Comparison of ENCODE assay signal across 10 mouse cellular contexts in genomic region chr1:139000675-139001379, GRCm38 (mm10). TPM values are rescaled to one million over a fixed set of nuclear protein-coding genes. Genes with fewer than 3 reads are reported as not detected.
DNase-seq lines count a peak whose midpoint lies in the region; ATAC-seq lines count a peak whose summit lies in the region.
"Had no signal": no experiment of that assay in that cellular context is flagged by ENCODE, and none has a peak within 500 bp of the region (broad histone marks: within the 10 kb centered on the region; RNA-seq: fewer than 3 reads in every experiment).

No protein-coding gene starts in this region.

- H3K27me3 ChIP-seq in neural tube, embryonic 11.5 days (ENCODE audit: control insufficient read depth, insufficient read depth, low read length), result no peaks in the 10 kb centered on the region
- peaks cover 19% of the 10 kb centered on the region for H3K27me3 ChIP-seq in midbrain, embryonic 13.5 days

- ATAC-seq in neural tube, embryonic 11.5 days (ENCODE audit: insufficient read depth, low FRiP score, low TSS enrichment), result peak; percentile 74
- peak; percentile 76 for ATAC-seq in granulocyte monocyte progenitor cell, adult 5-6 weeks (replicated peaks; ENCODE audit: poor library complexity, severe bottlenecking)
- ATAC-seq in midbrain, embryonic 13.5 days, result peak; percentile 92
- ATAC-seq: intestine, postnatal 0 days had no signal

- no peak overlapping the region for H3K9ac ChIP-seq in neural tube, embryonic 11.5 days (ENCODE audit: low read length)
- H3K9ac ChIP-seq in midbrain, embryonic 13.5 days (replicated peaks), result peak overlapping the region; percentile 42; the same call in 1 of the 2 replicates

- no peaks in the 10 kb centered on the region for H3K9me3 ChIP-seq in neural tube, embryonic 11.5 days (ENCODE audit: control insufficient read depth, low read length)
- H3K9me3 ChIP-seq in midbrain, embryonic 13.5 days, result no peaks in the 10 kb centered on the region

- WGBS in neural tube, embryonic 11.5 days, result 35% methylated on average over 9 of the region's 9 CpGs
- 6% methylated on average over 9 of the region's 9 CpGs for WGBS in midbrain, embryonic 13.5 days

- no peak overlapping the region for H3K4me3 ChIP-seq in neural tube, embryonic 11.5 days (ENCODE audit: low read depth, low read length)
- no peak overlapping the region for H3K4me3 ChIP-seq in midbrain, embryonic 13.5 days (replicated peaks)

- H3K27ac ChIP-seq in neural tube, embryonic 11.5 days (ENCODE audit: low read depth, low read length), result 0 out of 2 replicates have a peak overlapping the region, but pooled peaks have one; percentile 11
- H3K27ac ChIP-seq in midbrain, embryonic 13.5 days, result peak overlapping the region; percentile 77

- intact Hi-C loops in gastrocnemius, postnatal 14 days (cut with DNase I; ENCODE audit: low total_unique reads), result no loop called here

- DNase-seq in neural tube, embryonic 11.5 days (ENCODE audit: low spot score), result peak; percentile 29
- no peak for DNase-seq in neural tube, embryonic 10.5 days (ENCODE audit: extremely low spot score, low spot score)
- DNase-seq in urinary bladder, postnatal 10 days (ENCODE audit: low spot score), result no peak
- DNase-seq in gastrocnemius, postnatal 14 days, result no peak
- DNase-seq in testis, postnatal 10 days (ENCODE audit: low spot score), result no peak
- no peak for DNase-seq in cerebellum, adult 9-10 months
- DNase-seq: cerebellum, adult 8-10 months had no signal

- no peak overlapping the region for H3K4me2 ChIP-seq in neural tube, embryonic 11.5 days (ENCODE audit: low read depth)
- H3K4me2 ChIP-seq in midbrain, embryonic 13.5 days (replicated peaks), result peak overlapping the region; percentile 36

- H3K4me1 ChIP-seq in neural tube, embryonic 11.5 days (ENCODE audit: control insufficient read depth, insufficient read depth, low read length), result no peaks in the 10 kb centered on the region
- H3K4me1 ChIP-seq in midbrain, embryonic 13.5 days (replicated peaks), result peaks cover 27% of the 10 kb centered on the region

- H3K36me3 ChIP-seq in neural tube, embryonic 11.5 days (ENCODE audit: control insufficient read depth, insufficient read depth, low read length), result no peaks in the 10 kb centered on the region
- no peaks in the 10 kb centered on the region for H3K36me3 ChIP-seq in midbrain, embryonic 13.5 days

RNA-seq across cellular contexts. Expression of gene Dennd1b, which starts 37.6 kb away (rescaled TPM):
- polyA plus RNA-seq in neural tube, embryonic 11.5 days (2014; fragmentation: Nextera tagmentation; extraction: Ambion mirVana), result 10.6 and 12.7 TPM in 2 replicates
- total RNA-seq in granulocyte monocyte progenitor cell, adult 5-6 weeks (2014; fragmentation: Nextera tagmentation), result 33.4 and 35.0 TPM in 2 replicates
- 19.0 and 22.0 TPM in 2 replicates for total RNA-seq in granulocyte monocyte progenitor cell, adult 5-6 weeks (2017)
- polyA plus RNA-seq in midbrain, embryonic 13.5 days (2015; fragmentation: Nextera tagmentation; extraction: Ambion mirVana), result 13.0 and 13.1 TPM in 2 replicates
- 10 to 100 TPM; 14.9 to 19.1 TPM for total RNA-seq in gastrocnemius, postnatal 14 days (2021)
